Mouse (Mus musculus) kidney, postnatal 0 days (tissue): ENCODE results near the gene Actr1b. TPM values are rescaled to one million over a fixed set of nuclear protein-coding genes. Genes with fewer than 3 reads are reported as not detected.
A peak's percentile ranks its signal among the peaks of the same experiment; 100 is the strongest.

Experiments
- ATAC-seq: fragments of 200-750 bp; cut with Nextera tagmentation; replicated peaks from 2 replicates; pipeline ENCODE4 v1.8.0; 2017; ENCODE audit warnings: low read depth, moderate number of reproducible peaks, moderate TSS enrichment, moderate library complexity; ENCODE audit not compliant: low FRiP score
- DNase-seq: peaks from one replicate; pipeline ENCODE4 v3.0.0-alpha.2; 2016; ENCODE audit warnings: low spot score
- H3K27ac ChIP-seq: fragments of 300-500 bp; sonication (generic); 2 replicates; pipeline ENCODE4 v1.5.1; 2014; ENCODE audit warnings: mild to moderate bottlenecking
- H3K27me3 ChIP-seq: fragments of 300-500 bp; sonication (generic); 2 replicates; pipeline ENCODE4 v1.6.1; 2014; ENCODE audit warnings: low read length, mixed read lengths; ENCODE audit not compliant: insufficient read depth
- H3K36me3 ChIP-seq: fragments of 300-500 bp; sonication (generic); 2 replicates; pipeline ENCODE4 v1.6.1; 2014; ENCODE audit warnings: low read length, mixed read lengths; ENCODE audit not compliant: insufficient read depth
- H3K4me1 ChIP-seq: fragments of 300-500 bp; sonication (generic); replicated peaks from 2 replicates; pipeline ENCODE4 v1.6.1; 2014; ENCODE audit warnings: antibody characterized with exemption, low read length, mixed read lengths; ENCODE audit not compliant: insufficient read depth
- H3K4me2 ChIP-seq: fragments of 300-500 bp; sonication (generic); 2 replicates; pipeline ENCODE4 v1.6.1; 2014; ENCODE audit warnings: mild to moderate bottlenecking, low read length, moderate library complexity, mixed read lengths
- H3K4me3 ChIP-seq: fragments of 300-500 bp; sonication (generic); replicated peaks from 2 replicates; pipeline ENCODE4 v1.5.1; 2014; ENCODE audit warnings: low read depth, low read length
- H3K9ac ChIP-seq: fragments of 300-500 bp; sonication (generic); 2 replicates; pipeline ENCODE4 v1.6.1; 2014; ENCODE audit warnings: low read depth, low read length
- H3K9me3 ChIP-seq: fragments of 300-500 bp; sonication (generic); replicated peaks from 2 replicates; pipeline ENCODE4 v1.6.1; 2016; ENCODE audit warnings: low read length, inconsistent platforms, mixed read lengths
- CTCF ChIP-seq: IDR thresholded peaks from 2 replicates; pipeline ENCODE4 v1.5.1; 2016; ENCODE audit warnings: antibody characterized with exemption, low read depth, mild to moderate bottlenecking, moderate library complexity
- WGBS: fragments of 180-500 bp; shearing (Covaris S2); extraction: QIAGEN DNeasy Blood & Tissue Kit; methylation state at CpG from one replicate; pipeline ENCODE4 v1.1.7; 2014; 5-methylcytosine and 5-hydroxymethylcytosine counted together
- polyA plus RNA-seq: library from polyadenylated mRNA; unstranded; fragments of >200 nt; fragmentation: Nextera tagmentation; extraction: Ambion mirVana; gene quantifications from 2 replicates; pipeline ENCODE4 v1.2.1, GENCODE M21; 2015

Gene Actr1b
- polyA plus RNA-seq, 1 experiment from 2014 or later, result 77.8 TPM

DNA sequence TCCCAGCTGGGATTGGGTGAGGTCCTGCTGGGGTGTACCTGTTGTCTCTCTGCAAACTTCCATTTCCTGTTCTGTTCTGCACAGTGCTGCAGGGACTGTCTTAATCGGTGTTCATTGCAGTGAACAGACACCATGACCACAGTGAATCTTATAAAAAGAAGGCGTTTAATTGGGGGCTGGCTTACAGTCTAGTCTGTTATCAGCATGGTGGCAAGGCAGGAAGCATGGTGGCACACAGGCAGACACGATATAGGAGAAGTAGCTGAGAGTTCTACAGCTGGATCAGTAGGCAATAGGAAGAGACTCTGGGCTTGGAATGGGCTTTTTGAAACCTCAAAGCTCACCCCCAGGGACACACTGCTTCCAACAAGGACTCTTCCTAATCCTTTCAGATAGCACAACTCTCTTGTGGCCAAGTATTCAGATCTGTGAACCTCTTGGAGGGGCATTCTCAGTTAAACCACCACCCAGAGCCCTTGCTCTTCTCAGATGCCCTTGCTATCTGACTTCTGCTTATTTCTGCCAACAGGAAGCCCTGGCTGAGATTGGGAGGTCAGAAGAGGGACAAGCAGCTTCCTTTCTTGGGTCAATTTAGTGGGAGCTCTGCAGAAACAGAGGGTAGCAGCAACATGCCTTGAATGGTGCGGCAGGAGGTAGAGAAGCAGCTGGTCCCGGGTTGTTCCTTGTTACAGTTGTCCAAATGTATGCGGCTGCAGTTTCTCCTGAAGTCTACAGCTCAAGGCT lies 39.9 kb upstream of the Actr1b start:
- DNase-seq (no peak), ATAC-seq (no peak)
- TF ChIP-seq CTCF, result no peak
- no peak overlapping the region for H3K27ac ChIP-seq
- no peak overlapping the region for H3K9ac ChIP-seq
- WGBS, result 82% methylated on average over 6 of the region's 6 CpGs
- H3K4me2 ChIP-seq, result no peak overlapping the region
- no peak overlapping the region for H3K4me3 ChIP-seq
- no peaks in the 10 kb centered on the region for H3K9me3 ChIP-seq
- H3K27me3 ChIP-seq, result no peaks in the 10 kb centered on the region
- no peaks in the 10 kb centered on the region for H3K36me3 ChIP-seq
- H3K4me1 ChIP-seq, result no peaks in the 10 kb centered on the region

- TF ChIP-seq CTCF, result peak; percentile 67
- H3K9ac ChIP-seq, result no peak overlapping the region
- no peaks in the 10 kb centered on the region for H3K36me3 ChIP-seq
- no peak overlapping the region for H3K4me3 ChIP-seq
- H3K27ac ChIP-seq, result no peak overlapping the region
- no peaks in the 10 kb centered on the region for H3K27me3 ChIP-seq
- ATAC-seq (no peak), DNase-seq (peak; percentile 19)
- H3K4me2 ChIP-seq, result no peak overlapping the region
- no peaks in the 10 kb centered on the region for H3K9me3 ChIP-seq
- no peaks in the 10 kb centered on the region for H3K4me1 ChIP-seq
- WGBS, result 46% methylated on average over 15 of the region's 15 CpGs
These were observed 32.2 kb upstream of the Actr1b start for GRCm38 (mm10) chr1:36746452-36746851.

DNA sequence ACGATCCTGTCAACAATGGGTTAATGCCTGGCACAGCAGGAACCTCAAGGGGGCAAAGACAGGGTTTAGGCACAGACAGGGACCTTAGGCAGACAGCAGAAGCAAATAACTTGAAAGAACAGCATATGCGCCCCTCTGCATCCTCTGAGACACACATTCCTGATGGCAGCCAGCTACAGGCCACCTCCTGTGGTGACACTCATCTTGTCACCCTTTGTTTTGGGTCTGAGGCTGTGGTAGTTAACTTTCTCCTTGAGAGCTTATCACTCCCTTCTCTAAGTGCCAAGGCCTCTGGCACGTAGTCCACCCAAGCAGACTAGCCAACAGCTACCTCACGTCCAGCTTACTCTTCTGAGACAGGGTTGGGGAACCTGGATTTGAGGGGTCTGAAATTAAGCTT lies 31.4 kb upstream of the Actr1b start:
- no peak for TF ChIP-seq CTCF
- Histone ChIP-seq H3K9me3 (no peaks in the 10 kb centered on the region), H3K4me1 (no peaks in the 10 kb centered on the region), H3K4me2 (no peak overlapping the region), H3K9ac (no peak overlapping the region), H3K4me3 (no peak overlapping the region), H3K36me3 (no peaks in the 10 kb centered on the region), H3K27me3 (no peaks in the 10 kb centered on the region), H3K27ac (no peak overlapping the region)
- no peak for ATAC-seq
- no peak for DNase-seq
- WGBS, result 75% methylated on average over 4 of the region's 4 CpGs

- peak; percentile 82 for TF ChIP-seq CTCF
- ATAC-seq (peak; percentile 25; the same call in 1 of the 2 replicates), DNase-seq (peak; percentile 72)
- H3K4me2 ChIP-seq, result peak overlapping the region; percentile 30
- H3K27me3 ChIP-seq, result no peaks in the 10 kb centered on the region
- H3K4me1 ChIP-seq, result no peaks in the 10 kb centered on the region
- WGBS, result 24% methylated on average over 17 of the region's 17 CpGs
- H3K9ac ChIP-seq, result no peak overlapping the region
- H3K4me3 ChIP-seq, result no peak overlapping the region
- H3K9me3 ChIP-seq, result no peaks in the 10 kb centered on the region
- H3K36me3 ChIP-seq, result no peaks in the 10 kb centered on the region
- no peak overlapping the region for H3K27ac ChIP-seq
These were observed 30.2 kb upstream of the Actr1b start for GRCm38 (mm10) chr1:36744268-36744944.

DNA sequence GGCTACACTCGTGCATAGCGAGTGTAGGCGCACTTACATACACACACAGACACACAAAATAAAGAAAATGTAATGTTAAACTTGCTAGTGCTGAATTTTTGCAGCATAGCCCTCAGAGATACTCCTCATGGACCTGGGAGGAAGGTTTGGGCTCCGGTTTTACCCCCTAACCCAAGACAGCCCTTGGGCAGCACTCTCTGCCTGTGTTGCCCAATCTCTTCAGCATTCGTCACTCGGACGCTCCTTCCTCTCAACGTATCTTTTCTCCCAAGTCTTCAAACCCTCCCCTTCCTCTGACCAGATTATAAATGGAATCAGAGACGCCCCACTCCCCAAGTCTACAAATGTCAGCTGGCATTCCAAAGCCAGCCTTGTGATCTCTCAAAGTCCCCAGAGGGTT lies 28.8 kb upstream of the Actr1b start:
- TF ChIP-seq CTCF, result no peak
- DNase-seq (no peak), ATAC-seq (no peak)
- H3K36me3 ChIP-seq, result no peaks in the 10 kb centered on the region
- H3K27me3 ChIP-seq, result no peaks in the 10 kb centered on the region
- H3K9ac ChIP-seq, result no peak overlapping the region
- H3K4me3 ChIP-seq, result no peak overlapping the region
- H3K4me2 ChIP-seq, result no peak overlapping the region
- H3K9me3 ChIP-seq, result no peaks in the 10 kb centered on the region
- no peak overlapping the region for H3K27ac ChIP-seq
- H3K4me1 ChIP-seq, result no peaks in the 10 kb centered on the region
- 75% methylated on average over 9 of the region's 9 CpGs for WGBS

DNA sequence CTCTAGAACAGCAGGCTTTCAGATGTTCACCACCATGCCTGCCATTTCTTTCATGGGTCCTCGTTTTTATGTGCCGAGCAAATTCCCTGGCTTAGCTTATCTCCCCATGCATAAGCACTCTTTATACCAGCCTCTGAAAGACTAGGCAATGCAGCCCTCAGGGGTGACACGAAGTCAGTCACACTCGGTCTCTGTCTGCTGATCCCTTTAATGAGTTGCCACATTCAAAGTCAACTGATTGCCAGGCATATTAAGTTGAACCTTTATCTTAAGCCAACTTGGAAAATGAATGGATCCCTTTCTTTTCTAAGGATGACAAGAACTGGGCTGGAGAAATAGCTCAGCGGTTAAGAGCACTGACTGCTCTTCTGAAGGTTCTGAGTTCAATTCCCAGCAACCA lies 25.0 kb upstream of the Actr1b start:
- H3K9me3 ChIP-seq, result no peaks in the 10 kb centered on the region
- no peak for ATAC-seq
- no peaks in the 10 kb centered on the region for H3K4me1 ChIP-seq
- H3K4me2 ChIP-seq, result no peak overlapping the region
- H3K27me3 ChIP-seq, result no peaks in the 10 kb centered on the region
- H3K4me3 ChIP-seq, result no peak overlapping the region
- H3K27ac ChIP-seq, result no peak overlapping the region
- 77% methylated on average over 5 of the region's 5 CpGs for WGBS
- no peaks in the 10 kb centered on the region for H3K36me3 ChIP-seq
- TF ChIP-seq CTCF, result no peak
- DNase-seq, result no peak
- H3K9ac ChIP-seq, result no peak overlapping the region
